Mouse (Mus musculus) brain, embryonic 14.5 days (tissue): ENCODE measurements around the gene Zbtb4.

ENCODE experiments used
- CTCF ChIP-seq: fragments of 200-500 bp; IDR thresholded peaks from 2 replicates; pipeline ENCODE4 v1.5.1; 2012; ENCODE audit warnings: inconsistent platforms, mild to moderate bottlenecking, moderate library complexity, borderline replicate concordance; ENCODE audit not compliant: insufficient read depth, insufficient read length; ENCODE audit errors: extremely low read depth
- POLR2A ChIP-seq: fragments of 200-500 bp; IDR thresholded peaks from 2 replicates; pipeline ENCODE4 v1.6.1; 2012; ENCODE audit warnings: mild to moderate bottlenecking, inconsistent platforms, borderline replicate concordance; ENCODE audit not compliant: poor library complexity, insufficient read depth, insufficient read length, severe bottlenecking; ENCODE audit errors: extremely low read depth

GRCm38 (mm10) chr11:69803786-69804651 lies 38.3 kb downstream of the Zbtb4 start:
- TF ChIP-seq POLR2A, result no peak
- TF ChIP-seq CTCF, result peak; percentile 56
